Mouse (Mus musculus): ENCODE data around the gene Cplx3. TPM values are rescaled to one million over a fixed set of nuclear protein-coding genes. Genes with fewer than 3 reads are reported as not detected.

Cplx3 gene
- polyA plus RNA-seq, 1 experiment from 2014 or later, result not detected

DNA sequence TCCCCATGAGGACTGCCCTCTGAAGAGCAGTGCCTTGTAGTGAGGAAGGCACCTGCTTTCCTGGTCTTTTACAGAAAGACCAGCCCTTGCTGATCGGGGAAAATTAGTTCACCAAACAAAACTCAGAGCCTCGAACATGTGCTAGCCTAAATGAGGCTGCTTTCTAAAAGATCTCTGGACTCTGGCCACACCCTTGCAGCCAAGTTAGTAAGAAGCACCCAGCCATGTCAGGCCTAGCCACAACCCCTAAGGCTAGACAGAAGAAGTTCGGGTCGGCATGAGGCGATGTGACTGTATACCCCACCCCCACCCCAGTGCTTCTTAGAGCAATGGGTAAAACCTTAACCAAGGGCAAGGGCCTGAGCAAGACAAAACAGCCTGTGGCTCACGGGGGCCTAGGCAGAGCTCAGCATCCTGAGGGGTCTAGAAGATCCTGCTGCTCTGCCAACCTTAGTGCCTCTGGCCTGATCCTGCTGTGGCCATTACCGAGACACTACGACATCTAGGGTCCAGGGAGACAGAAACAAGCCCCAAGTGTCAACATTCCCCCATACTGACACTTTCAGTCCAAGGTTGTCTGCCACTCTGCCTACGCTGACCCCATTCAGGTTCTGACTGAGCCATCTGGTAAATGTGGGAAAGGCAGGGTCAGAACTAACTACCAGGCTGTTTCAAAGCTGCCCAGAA is 37.2 kb upstream of the Cplx3 start:
- DNase-seq (no peak), ATAC-seq (ENCODE audit: insufficient read depth) (no peak)
- WGBS, result 66% methylated on average over 9 of the region's 9 CpGs
- H3K9ac ChIP-seq, result peak overlapping the region; percentile 97; the same call in 1 of the 2 replicates
- H3K4me1 ChIP-seq (ENCODE audit: insufficient read depth), result peaks cover 42% of the 10 kb centered on the region
- peaks cover 5% of the 10 kb centered on the region; the same call in 1 of the 2 replicates for H3K36me3 ChIP-seq (ENCODE audit: insufficient read depth)
- no peaks in the 10 kb centered on the region for H3K27me3 ChIP-seq (ENCODE audit: insufficient read depth, low read length)
- no peak for TF ChIP-seq CTCF (IDR thresholded peaks at IDR 0.05; ENCODE audit: low read depth)
- H3K27ac ChIP-seq (ENCODE audit: low read depth), result no peak overlapping the region
- no peaks in the 10 kb centered on the region for H3K9me3 ChIP-seq (ENCODE audit: low read depth, low read length)
- H3K4me2 ChIP-seq, result peak overlapping the region; percentile 86
- peak overlapping the region; percentile 90 for H3K4me3 ChIP-seq (ENCODE audit: low read depth, low read length)

DNA sequence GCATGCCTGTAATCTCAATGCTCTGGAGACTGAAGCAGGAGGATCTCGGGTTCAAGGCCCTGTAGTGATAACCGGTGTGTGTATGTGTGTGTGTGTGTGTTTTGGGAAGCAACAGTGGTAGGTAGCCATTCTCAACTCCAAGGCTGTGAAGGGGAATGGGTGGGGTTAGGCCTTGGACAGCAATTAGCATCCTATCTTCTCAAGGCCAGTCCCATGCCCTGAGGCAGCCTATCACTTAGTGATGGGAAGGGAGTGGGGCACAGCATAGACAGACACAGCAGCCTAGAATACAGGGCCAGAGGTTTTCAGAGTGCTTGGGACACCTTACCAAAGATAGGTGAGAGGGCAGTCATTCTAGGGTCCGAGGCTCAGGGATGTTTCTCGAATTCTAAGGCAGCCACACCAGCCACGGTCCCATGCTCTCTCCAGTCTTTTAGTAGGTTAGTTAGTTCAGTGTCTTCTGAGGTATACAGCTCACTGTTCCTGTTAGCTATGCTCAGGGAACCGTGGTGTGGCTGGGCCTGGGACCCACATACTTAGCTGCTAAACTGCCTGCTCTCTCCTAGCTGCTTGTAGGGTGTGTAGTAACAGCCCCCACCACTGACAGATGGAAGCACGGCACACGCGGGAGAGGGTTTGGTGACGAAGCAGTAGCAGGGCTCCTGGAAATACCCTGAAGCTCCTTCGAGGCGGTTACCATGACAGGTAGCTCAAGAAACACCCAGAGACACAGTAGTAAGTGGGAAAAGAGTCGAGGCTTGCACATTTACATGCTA is 35.9 kb upstream of the Cplx3 start:
- 83% methylated on average over 13 of the region's 13 CpGs for WGBS
- peaks cover 5% of the 10 kb centered on the region; the same call in 1 of the 2 replicates for H3K36me3 ChIP-seq (ENCODE audit: insufficient read depth)
- ATAC-seq (ENCODE audit: insufficient read depth) (no peak), DNase-seq (no peak)
- H3K27ac ChIP-seq (ENCODE audit: low read depth), result no peak overlapping the region
- no peak overlapping the region for H3K9ac ChIP-seq
- peaks cover 54% of the 10 kb centered on the region for H3K4me1 ChIP-seq (ENCODE audit: insufficient read depth)
- H3K4me2 ChIP-seq, result no peak overlapping the region
- no peaks in the 10 kb centered on the region for H3K9me3 ChIP-seq (ENCODE audit: low read depth, low read length)
- no peaks in the 10 kb centered on the region for H3K27me3 ChIP-seq (ENCODE audit: insufficient read depth, low read length)
- no peak for TF ChIP-seq CTCF (IDR thresholded peaks at IDR 0.05; ENCODE audit: low read depth)
- H3K4me3 ChIP-seq (ENCODE audit: low read depth, low read length), result no peak overlapping the region

DNA sequence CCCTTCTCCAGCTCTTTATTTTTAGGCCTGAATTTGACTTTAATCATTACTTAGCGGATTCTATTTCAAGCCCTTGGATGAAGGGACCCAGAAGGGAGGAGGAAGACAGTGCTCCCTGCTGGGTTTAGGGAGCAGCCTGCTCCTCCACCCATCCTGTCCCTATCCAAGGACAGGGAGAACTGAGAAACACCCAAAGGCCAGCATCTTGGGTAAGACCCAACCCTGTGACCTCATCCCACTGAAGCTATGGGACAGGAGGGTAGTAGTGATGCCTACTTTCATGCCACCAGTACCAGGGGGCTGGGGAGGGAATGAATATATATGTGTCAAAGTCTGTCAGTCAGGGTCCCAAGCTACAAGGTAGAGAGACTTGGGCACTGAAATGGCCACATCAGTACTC is 34.9 kb upstream of the Cplx3 start:
- Histone ChIP-seq H3K9ac (no peak overlapping the region; the same call in 1 of the 2 replicates), H3K4me1 (ENCODE audit: insufficient read depth) (peaks cover 55% of the 10 kb centered on the region), H3K4me2 (peak overlapping the region; percentile 42), H3K27ac (ENCODE audit: low read depth) (peak overlapping the region; percentile 9), H3K9me3 (ENCODE audit: low read depth, low read length) (no peaks in the 10 kb centered on the region), H3K27me3 (ENCODE audit: insufficient read depth, low read length) (no peaks in the 10 kb centered on the region), H3K4me3 (ENCODE audit: low read depth, low read length) (no peak overlapping the region), H3K36me3 (ENCODE audit: insufficient read depth) (peaks cover 5% of the 10 kb centered on the region; the same call in 1 of the 2 replicates)
- 91% methylated on average over 1 of the region's 1 CpGs for WGBS
- ATAC-seq (ENCODE audit: insufficient read depth) (no peak), DNase-seq (no peak)
- no peak for TF ChIP-seq CTCF (IDR thresholded peaks at IDR 0.05; ENCODE audit: low read depth)

DNA sequence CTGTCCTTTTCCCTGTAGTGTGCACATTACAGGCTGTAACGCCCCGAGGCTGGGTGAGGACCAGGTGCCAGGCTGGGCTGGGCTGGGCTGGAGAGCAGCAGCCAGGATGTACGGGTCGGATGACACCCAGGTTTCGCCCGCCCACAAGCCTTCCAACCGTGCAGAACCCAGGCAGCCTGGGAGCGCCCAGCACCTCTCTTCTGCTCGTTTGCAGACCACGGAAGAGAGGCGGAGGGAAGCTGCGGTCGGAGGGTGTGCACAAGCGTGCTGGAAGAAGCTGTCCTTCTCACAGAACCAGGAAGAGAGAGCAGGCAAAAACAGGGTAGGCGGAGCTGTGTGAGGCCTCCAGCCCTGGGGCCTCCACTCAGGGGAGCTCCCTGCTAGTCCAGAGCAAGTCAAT is 34.3 kb upstream of the Cplx3 start:
- H3K4me3 ChIP-seq (ENCODE audit: low read depth, low read length), result peak overlapping the region; percentile 1; the same call in 1 of the 2 replicates
- H3K4me2 ChIP-seq, result peak overlapping the region; percentile 42
- ATAC-seq (ENCODE audit: insufficient read depth) (0 out of 2 replicates have a peak, but pooled peaks have one; percentile 4), DNase-seq (peak; percentile 77)
- peak overlapping the region; percentile 16; the same call in 1 of the 2 replicates for H3K9ac ChIP-seq
- H3K4me1 ChIP-seq (ENCODE audit: insufficient read depth), result peaks cover 55% of the 10 kb centered on the region
- no peak for TF ChIP-seq CTCF (IDR thresholded peaks at IDR 0.05; ENCODE audit: low read depth)
- H3K36me3 ChIP-seq (ENCODE audit: insufficient read depth), result peaks cover 5% of the 10 kb centered on the region; the same call in 1 of the 2 replicates
- H3K27ac ChIP-seq (ENCODE audit: low read depth), result peak overlapping the region; percentile 61; the same call in 1 of the 2 replicates
- WGBS, result 15% methylated on average over 15 of the region's 15 CpGs
- H3K27me3 ChIP-seq (ENCODE audit: insufficient read depth, low read length), result no peaks in the 10 kb centered on the region
- H3K9me3 ChIP-seq (ENCODE audit: low read depth, low read length), result no peaks in the 10 kb centered on the region

DNA sequence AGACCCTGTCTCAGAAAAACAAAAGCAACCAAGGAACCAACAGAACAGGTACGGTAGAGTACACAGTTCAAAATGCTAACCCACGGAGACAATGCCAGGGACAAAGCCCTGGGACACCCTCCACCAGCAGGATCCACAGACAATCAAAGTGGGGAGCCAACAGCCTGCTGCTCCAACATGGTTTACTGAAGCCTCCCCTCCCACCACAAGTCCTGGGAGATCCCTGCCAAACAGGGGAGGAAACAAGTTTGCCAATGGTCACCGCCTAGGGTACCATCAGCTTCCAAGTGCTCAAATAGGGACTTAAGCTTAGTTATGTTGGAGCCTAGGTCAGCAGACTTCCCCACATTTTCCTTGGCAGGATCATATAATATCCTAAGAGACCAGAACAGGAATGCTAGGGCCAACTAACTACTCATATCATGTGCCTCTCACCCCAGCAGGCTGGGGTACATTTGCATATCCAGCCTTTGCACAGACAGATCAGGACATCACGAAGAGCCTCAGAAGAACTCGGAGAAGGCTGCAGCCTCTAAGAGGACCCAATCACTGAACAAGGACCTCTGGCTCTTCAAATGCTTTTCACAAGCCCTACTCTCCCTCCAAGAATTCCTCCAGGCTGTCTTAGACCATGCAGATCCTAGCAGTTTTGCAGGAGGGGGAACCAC is 33.7 kb upstream of the Cplx3 start:
- H3K4me2 ChIP-seq, result peak overlapping the region; percentile 52
- DNase-seq, result no peak
- H3K36me3 ChIP-seq (ENCODE audit: insufficient read depth), result peaks cover 5% of the 10 kb centered on the region; the same call in 1 of the 2 replicates
- WGBS, result 65% methylated on average over 5 of the region's 5 CpGs
- no peaks in the 10 kb centered on the region for H3K27me3 ChIP-seq (ENCODE audit: insufficient read depth, low read length)
- no peak for TF ChIP-seq CTCF (IDR thresholded peaks at IDR 0.05; ENCODE audit: low read depth)
- H3K4me3 ChIP-seq (ENCODE audit: low read depth, low read length), result peak overlapping the region; percentile 1; the same call in 1 of the 2 replicates
- no peak for ATAC-seq (ENCODE audit: insufficient read depth)
- H3K4me1 ChIP-seq (ENCODE audit: insufficient read depth), result peaks cover 55% of the 10 kb centered on the region
- H3K9me3 ChIP-seq (ENCODE audit: low read depth, low read length), result no peaks in the 10 kb centered on the region
- H3K9ac ChIP-seq, result peak overlapping the region; percentile 28; the same call in 1 of the 2 replicates
- H3K27ac ChIP-seq (ENCODE audit: low read depth), result peak overlapping the region; percentile 61; the same call in 1 of the 2 replicates

DNA sequence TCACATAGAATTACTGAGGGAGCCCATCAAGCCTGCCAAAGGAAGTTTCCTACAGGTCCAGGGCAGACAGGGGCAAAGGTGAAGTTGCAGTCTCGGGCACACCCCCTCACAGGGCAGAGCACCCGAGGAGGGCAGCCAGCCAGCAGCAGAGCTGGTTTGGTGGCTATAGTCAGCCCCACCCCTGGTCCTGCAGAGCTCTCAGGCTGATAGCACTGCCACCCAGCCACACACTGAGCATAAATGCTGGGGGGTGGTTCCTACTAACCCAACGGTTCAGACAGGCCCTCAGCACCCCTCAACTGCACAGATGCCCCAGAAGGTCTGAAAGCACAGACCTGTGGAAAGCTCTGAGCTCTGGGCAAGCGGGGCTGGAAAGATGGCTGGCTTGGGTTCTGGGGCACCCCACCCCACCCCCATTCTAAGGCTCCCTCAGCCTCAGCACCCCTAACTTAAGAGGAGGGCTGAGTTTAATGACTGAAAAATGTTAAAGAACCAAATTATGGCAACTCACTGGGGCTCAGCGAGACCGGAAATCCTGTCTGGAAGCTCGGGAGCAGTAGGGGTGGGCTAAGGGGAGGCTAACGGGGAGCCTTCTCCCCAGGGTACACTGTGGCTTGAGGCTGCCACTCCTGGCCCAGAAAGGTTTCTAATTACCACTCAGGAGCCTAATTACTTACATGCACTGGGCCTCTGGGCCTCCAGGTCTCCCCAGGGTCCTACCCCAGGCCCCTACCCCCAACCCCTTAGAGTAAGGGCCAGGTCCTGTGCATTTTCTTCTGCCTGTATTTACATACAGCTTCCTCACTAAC is 32.8 kb upstream of the Cplx3 start:
- TF ChIP-seq CTCF (IDR thresholded peaks at IDR 0.05; ENCODE audit: low read depth), result no peak
- peaks cover 5% of the 10 kb centered on the region; the same call in 1 of the 2 replicates for H3K36me3 ChIP-seq (ENCODE audit: insufficient read depth)
- WGBS, result 34% methylated on average over 8 of the region's 8 CpGs
- 0 out of 2 replicates have a peak overlapping the region, but pooled peaks have one; percentile 5 for H3K4me3 ChIP-seq (ENCODE audit: low read depth, low read length)
- ATAC-seq (ENCODE audit: insufficient read depth), result peak; percentile 29; the same call in 1 of the 2 replicates
- peaks cover 54% of the 10 kb centered on the region for H3K4me1 ChIP-seq (ENCODE audit: insufficient read depth)
- DNase-seq, result no peak
- no peaks in the 10 kb centered on the region for H3K9me3 ChIP-seq (ENCODE audit: low read depth, low read length)
- H3K27me3 ChIP-seq (ENCODE audit: insufficient read depth, low read length), result no peaks in the 10 kb centered on the region
- H3K4me2 ChIP-seq, result peak overlapping the region; percentile 52
- peak overlapping the region; percentile 84 for H3K27ac ChIP-seq (ENCODE audit: low read depth)
- H3K9ac ChIP-seq, result peak overlapping the region; percentile 40
